In genomic region chr17:26688795-26689735, GRCm38 (mm10) we compare ENCODE assay signal across 10 mouse cellular contexts. TPM values are rescaled to one million over a fixed set of nuclear protein-coding genes. Genes with fewer than 3 reads are reported as not detected.
A peak's percentile ranks its signal among the peaks of the same experiment; 100 is the strongest.
DNase-seq lines count a peak whose midpoint lies in the region; ATAC-seq and TF ChIP-seq lines count a peak whose summit lies in the region.
"Had no signal": no experiment of that assay in that cellular context is flagged by ENCODE, and none has a peak within 500 bp of the region (broad histone marks: within the 10 kb centered on the region; RNA-seq: fewer than 3 reads in every experiment).

No protein-coding gene starts in this region.

- ATAC-seq in heart, embryonic 11.5 days (replicated peaks; ENCODE audit: insufficient number of reproducible peaks, low FRiP score, low TSS enrichment), result no peak
- no peak; the same call in 1 of the 2 replicates for ATAC-seq in lung, postnatal 0 days
- no peak for ATAC-seq in midbrain, embryonic 14.5 days (ENCODE audit: low FRiP score, low TSS enrichment)
- no peak for ATAC-seq in kidney, embryonic 15.5 days (replicated peaks; ENCODE audit: low FRiP score)

- no peak overlapping the region for H3K4me3 ChIP-seq in heart, embryonic 11.5 days (ENCODE audit: low read depth, low read length)
- no peak overlapping the region for H3K4me3 ChIP-seq in lung, postnatal 0 days (ENCODE audit: low read depth, low read length)
- no peak overlapping the region for H3K4me3 ChIP-seq in lung, adult 2 months (replicated peaks; ENCODE audit: extremely low read depth, low read depth, low read length)
- no peak overlapping the region for H3K4me3 ChIP-seq in cortical plate, adult 2 months (ENCODE audit: insufficient read depth, low read length)
- H3K4me3 ChIP-seq in midbrain, embryonic 14.5 days (replicated peaks; ENCODE audit: low read depth, low read length), result no peak overlapping the region
- no peak overlapping the region for H3K4me3 ChIP-seq in kidney, embryonic 15.5 days (replicated peaks)
- H3K4me3 ChIP-seq: myocyte had no signal

- no peak for TF ChIP-seq POLR2A in lung, adult 2 months (IDR thresholded peaks at IDR 0.05; ENCODE audit: borderline replicate concordance, extremely low read depth, low read depth, low read length)
- TF ChIP-seq POLR2A in cortical plate, adult 2 months (IDR thresholded peaks at IDR 0.05; ENCODE audit: extremely low read depth, insufficient read depth, low read length), result no peak

- H3K36me3 ChIP-seq in heart, embryonic 11.5 days (ENCODE audit: control insufficient read depth, insufficient read depth, low read length), result no peaks in the 10 kb centered on the region
- H3K36me3 ChIP-seq in lung, postnatal 0 days (ENCODE audit: insufficient read depth, low read length), result no peaks in the 10 kb centered on the region
- H3K36me3 ChIP-seq in midbrain, embryonic 14.5 days (ENCODE audit: control insufficient read depth, insufficient read depth, low read length), result peaks cover 14% of the 10 kb centered on the region; the same call in 1 of the 2 replicates
- H3K36me3 ChIP-seq in kidney, embryonic 15.5 days, result peaks cover 9% of the 10 kb centered on the region; the same call in 1 of the 2 replicates

- no peak for TF ChIP-seq EP300 in lung, postnatal 0 days (IDR thresholded peaks at IDR 0.05)

- H3K9me3 ChIP-seq in heart, embryonic 11.5 days (replicated peaks; ENCODE audit: control insufficient read depth, low read length), result no peaks in the 10 kb centered on the region
- no peaks in the 10 kb centered on the region for H3K9me3 ChIP-seq in lung, postnatal 0 days (ENCODE audit: low read length)
- H3K9me3 ChIP-seq in midbrain, embryonic 14.5 days (ENCODE audit: control insufficient read depth, low read length), result no peaks in the 10 kb centered on the region
- no peaks in the 10 kb centered on the region for H3K9me3 ChIP-seq in kidney, embryonic 15.5 days (replicated peaks)

- H3K4me2 ChIP-seq in heart, embryonic 11.5 days, result no peak overlapping the region
- no peak overlapping the region for H3K4me2 ChIP-seq in lung, postnatal 0 days (replicated peaks; ENCODE audit: low read depth, low read length)
- no peak overlapping the region for H3K4me2 ChIP-seq in midbrain, embryonic 14.5 days (ENCODE audit: low read length)
- H3K4me2 ChIP-seq in kidney, embryonic 15.5 days, result no peak overlapping the region

- no peak for DNase-seq in heart, postnatal 10 days
- peak; percentile 23 for DNase-seq in lung, postnatal 0 days (ENCODE audit: low spot score)
- no peak for DNase-seq in lung, adult 2 months
- DNase-seq in midbrain, embryonic 14.5 days, result peak; percentile 47
- no peak for DNase-seq in lung, postnatal 4 days
- DNase-seq: adrenal gland, postnatal 36 days had no signal

- WGBS in heart, embryonic 11.5 days (ENCODE audit: insufficient replicate concordance), result 79% methylated on average over 8 of the region's 8 CpGs
- WGBS in lung, postnatal 0 days, result 60% methylated on average over 8 of the region's 8 CpGs
- 59% methylated on average over 8 of the region's 8 CpGs for WGBS in lung, adult 2 months
- WGBS in midbrain, embryonic 14.5 days, result 78% methylated on average over 8 of the region's 8 CpGs
- 81% methylated on average over 8 of the region's 8 CpGs for WGBS in kidney, embryonic 15.5 days

- H3K27me3 ChIP-seq in heart, embryonic 11.5 days (ENCODE audit: control insufficient read depth, insufficient read depth, low read length), result no peaks in the 10 kb centered on the region
- no peaks in the 10 kb centered on the region for H3K27me3 ChIP-seq in lung, postnatal 0 days (replicated peaks; ENCODE audit: insufficient read depth, low read length)
- no peaks in the 10 kb centered on the region for H3K27me3 ChIP-seq in midbrain, embryonic 14.5 days (ENCODE audit: control insufficient read depth, insufficient read depth, low read length)
- H3K27me3 ChIP-seq in kidney, embryonic 15.5 days, result no peaks in the 10 kb centered on the region

- 0 out of 2 replicates have a peak overlapping the region, but pooled peaks have one; percentile 10 for H3K27ac ChIP-seq in heart, embryonic 11.5 days (ENCODE audit: low read depth, low read length)
- H3K27ac ChIP-seq in lung, postnatal 0 days (ENCODE audit: low read length), result no peak overlapping the region
- peak overlapping the region; percentile 34 for H3K27ac ChIP-seq in cortical plate, adult 2 months (ENCODE audit: insufficient read depth, low read length)
- H3K27ac ChIP-seq in midbrain, embryonic 14.5 days (replicated peaks; ENCODE audit: low read depth, low read length), result peak overlapping the region; percentile 20; the same call in 1 of the 2 replicates
- H3K27ac ChIP-seq in kidney, embryonic 15.5 days, result no peak overlapping the region

- no peak for TF ChIP-seq CTCF in lung, postnatal 0 days (IDR thresholded peaks at IDR 0.05)
- no peak for TF ChIP-seq CTCF in lung, adult 2 months (IDR thresholded peaks at IDR 0.05; ENCODE audit: insufficient read depth, low read length)
- TF ChIP-seq CTCF in cortical plate, adult 2 months (IDR thresholded peaks at IDR 0.05; ENCODE audit: extremely low read depth, insufficient read depth, low read length), result no peak

- intact Hi-C loops in heart, postnatal 10 days (cut with DNase I), result no loop called here

- peaks cover 21% of the 10 kb centered on the region for H3K4me1 ChIP-seq in heart, embryonic 11.5 days (ENCODE audit: control insufficient read depth, insufficient read depth, low read length)
- no peaks in the 10 kb centered on the region for H3K4me1 ChIP-seq in lung, postnatal 0 days (ENCODE audit: insufficient read depth, low read depth, low read length)
- no peaks in the 10 kb centered on the region; the same call in 1 of the 2 replicates for H3K4me1 ChIP-seq in lung, adult 2 months (ENCODE audit: control insufficient read depth, insufficient read depth, low read length)
- peaks cover 21% of the 10 kb centered on the region for H3K4me1 ChIP-seq in cortical plate, adult 2 months (ENCODE audit: control insufficient read depth, insufficient read depth, low read length)
- H3K4me1 ChIP-seq in midbrain, embryonic 14.5 days (ENCODE audit: control insufficient read depth, insufficient read depth, low read length), result no peaks in the 10 kb centered on the region
- H3K4me1 ChIP-seq in kidney, embryonic 15.5 days, result peaks cover 9% of the 10 kb centered on the region

- 0 out of 2 replicates have a peak overlapping the region, but pooled peaks have one; percentile 39 for H3K9ac ChIP-seq in heart, embryonic 11.5 days (ENCODE audit: low read depth, low read length)
- H3K9ac ChIP-seq in lung, postnatal 0 days (replicated peaks; ENCODE audit: low read depth), result no peak overlapping the region
- H3K9ac ChIP-seq in midbrain, embryonic 14.5 days (replicated peaks; ENCODE audit: low read length), result no peak overlapping the region
- H3K9ac ChIP-seq in kidney, embryonic 15.5 days, result no peak overlapping the region

RNA-seq across cellular contexts. Expression of gene Atp6v0e, which starts 26.0 kb away (rescaled TPM):
- polyA plus RNA-seq in heart, embryonic 11.5 days (2014; fragmentation: Nextera tagmentation; extraction: Ambion mirVana), result 189 and 204 TPM in 2 replicates
- 10 to 100 TPM; 87.1 to 87.8 TPM for total RNA-seq in heart, postnatal 10 days (2021)
- 330 and 382 TPM in 2 replicates for polyA plus RNA-seq in lung, postnatal 0 days (2015; fragmentation: Nextera tagmentation; extraction: Ambion mirVana)
- polyA plus RNA-seq in lung, adult 2 months (2012; rRNA removed), result 194 and 219 TPM in 2 replicates
- polyA plus RNA-seq in cortical plate, adult 2 months (2012; rRNA removed), result 86.4 and 87.2 TPM in 2 replicates
- 85.5 and 90.5 TPM in 2 replicates for polyA plus RNA-seq in midbrain, embryonic 14.5 days (2014; fragmentation: Nextera tagmentation; extraction: Ambion mirVana)
- polyA plus RNA-seq in kidney, embryonic 15.5 days (2015; fragmentation: Nextera tagmentation; extraction: Ambion mirVana), result 211 and 224 TPM in 2 replicates

RNA-seq across cellular contexts. Expression of gene Crebrf, which starts 26.4 kb away (rescaled TPM):
- 3.8 and 4.6 TPM in 2 replicates for polyA plus RNA-seq in heart, embryonic 11.5 days (2014; fragmentation: Nextera tagmentation; extraction: Ambion mirVana)
- 10 to 100 TPM; 31.8 to 36.0 TPM for total RNA-seq in heart, postnatal 10 days (2021)
- polyA plus RNA-seq in lung, postnatal 0 days (2015; fragmentation: Nextera tagmentation; extraction: Ambion mirVana), result 37.2 and 38.7 TPM in 2 replicates
- 5.7 and 10.5 TPM in 2 replicates for polyA plus RNA-seq in lung, adult 2 months (2012; rRNA removed)
- 17.4 and 19.2 TPM in 2 replicates for polyA plus RNA-seq in cortical plate, adult 2 months (2012; rRNA removed)
- polyA plus RNA-seq in midbrain, embryonic 14.5 days (2014; fragmentation: Nextera tagmentation; extraction: Ambion mirVana), result 12.9 and 18.1 TPM in 2 replicates
- polyA plus RNA-seq in kidney, embryonic 15.5 days (2015; fragmentation: Nextera tagmentation; extraction: Ambion mirVana), result 7.0 and 9.0 TPM in 2 replicates

Comparison
In these comparisons a context has a peak if more than half of its experiments do, and no peak if none do; other contexts are left out.
1. DNase-seq: peak in lung, postnatal 0 days (single experiment) and midbrain, embryonic 14.5 days (single experiment); none in heart, postnatal 10 days (0 of 2), lung, adult 2 months (single experiment) and lung, postnatal 4 days (0 of 2).
2. H3K27ac ChIP-seq: peak in heart, embryonic 11.5 days (single experiment), cortical plate, adult 2 months (single experiment) and midbrain, embryonic 14.5 days (single experiment); none in lung, postnatal 0 days (single experiment) and kidney, embryonic 15.5 days (single experiment).